Mouse (Mus musculus): ENCODE results near the gene Mroh2a.

- TF ChIP-seq CTCF (IDR thresholded peaks at IDR 0.05; ENCODE audit: insufficient read depth, low read depth, low read length) (no peak), POLR2A (IDR thresholded peaks at IDR 0.05; ENCODE audit: insufficient read depth, low read depth, low read length) (no peak)
Measured at GRCm38 (mm10) chr1:88243861-88244260, 17.1 kb downstream of the Mroh2a start.

Measured in olfactory bulb, adult 2 months (tissue).